In the genomic region with DNA sequence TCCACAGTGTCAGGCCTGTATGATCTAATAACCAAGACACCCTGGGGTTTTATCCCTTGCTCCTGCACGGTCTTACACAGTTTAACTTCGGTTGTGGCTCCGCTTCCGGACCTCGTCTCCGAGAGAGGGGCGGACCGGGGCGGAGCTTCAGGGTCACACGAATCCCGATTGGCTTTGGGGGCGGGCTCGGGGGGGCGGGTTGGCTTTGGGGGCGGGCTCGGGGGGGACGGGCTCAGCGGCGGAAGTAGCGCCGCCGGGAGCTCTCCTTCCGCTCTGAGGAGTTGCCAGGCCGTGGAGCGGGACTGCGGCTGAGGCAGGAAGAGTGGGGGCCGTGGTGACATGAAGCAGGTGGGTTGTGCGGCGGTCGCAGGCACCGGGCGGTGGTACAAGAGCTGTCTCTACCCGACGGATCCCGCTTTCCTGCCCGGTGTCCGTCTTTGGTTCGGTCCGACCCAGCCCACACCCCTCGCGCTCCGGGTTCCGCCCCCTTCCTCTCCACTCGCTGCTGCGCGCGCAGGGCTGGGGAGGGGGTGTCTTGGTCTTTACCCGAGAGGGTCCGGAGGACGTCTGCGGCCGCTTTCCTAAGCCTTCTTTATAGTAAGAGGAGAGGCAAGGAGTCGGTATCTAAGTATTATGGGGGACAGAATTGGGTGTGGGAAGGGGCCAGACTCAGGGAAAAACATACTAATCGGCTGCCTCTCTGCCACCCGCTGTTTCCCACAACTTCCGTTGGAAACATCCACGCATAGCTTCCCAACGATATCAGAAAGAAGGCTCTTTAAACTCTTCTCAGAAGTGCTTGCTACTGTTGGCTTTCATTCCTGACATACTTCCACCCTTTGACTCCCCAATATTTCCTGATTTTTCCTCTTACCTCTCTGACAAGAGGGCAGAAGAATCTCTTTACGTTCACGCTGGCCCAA, we compare ENCODE assay signal across 8 mouse cellular contexts. TPM values are rescaled to one million over a fixed set of nuclear protein-coding genes. Genes with fewer than 3 reads are reported as not detected.
DNase-seq lines count a peak whose midpoint lies in the region; ATAC-seq and TF ChIP-seq lines count a peak whose summit lies in the region.

Gene Stard3 (plus strand): TSS at position 208 of the 923 bp plus-strand sequence.

- H3K9me3 ChIP-seq in embryonic facial prominence, embryonic 11.5 days (replicated peaks; ENCODE audit: control insufficient read depth, low read length), result no peaks in the 10 kb centered on the region
- no peaks in the 10 kb centered on the region for H3K9me3 ChIP-seq in limb, embryonic 15.5 days
- no peaks in the 10 kb centered on the region for H3K9me3 ChIP-seq in midbrain, postnatal 0 days (ENCODE audit: low read length)

- H3K4me1 ChIP-seq in embryonic facial prominence, embryonic 11.5 days (ENCODE audit: control insufficient read depth, insufficient read depth, low read length), result peaks cover 7% of the 10 kb centered on the region
- H3K4me1 ChIP-seq in limb, embryonic 15.5 days, result peaks cover 49% of the 10 kb centered on the region
- H3K4me1 ChIP-seq in midbrain, postnatal 0 days (ENCODE audit: insufficient read depth, low read length), result peaks cover 16% of the 10 kb centered on the region

- H3K4me3 ChIP-seq in embryonic facial prominence, embryonic 11.5 days (ENCODE audit: low read depth, low read length), result peak within 1 kb of the TSS; percentile 65
- peak within 1 kb of the TSS; percentile 66 for H3K4me3 ChIP-seq in limb, embryonic 15.5 days
- peak within 1 kb of the TSS; percentile 59 for H3K4me3 ChIP-seq in midbrain, postnatal 0 days (ENCODE audit: low read depth, low read length)

- H3K27me3 ChIP-seq in embryonic facial prominence, embryonic 11.5 days (ENCODE audit: control insufficient read depth, insufficient read depth, low read length), result peaks cover 2% of the 10 kb centered on the region
- H3K27me3 ChIP-seq in limb, embryonic 15.5 days, result peaks cover 11% of the 10 kb centered on the region
- no peaks in the 10 kb centered on the region for H3K27me3 ChIP-seq in midbrain, postnatal 0 days (ENCODE audit: insufficient read depth, low read length)

- no peaks in the 10 kb centered on the region for H3K36me3 ChIP-seq in embryonic facial prominence, embryonic 11.5 days (replicated peaks; ENCODE audit: control insufficient read depth, insufficient read depth, low read depth, low read length)
- H3K36me3 ChIP-seq in limb, embryonic 15.5 days, result 0 out of 2 replicates have a peak, but pooled peaks cover 4% of the 10 kb centered on the region
- H3K36me3 ChIP-seq in midbrain, postnatal 0 days (ENCODE audit: insufficient read depth, low read length), result no peaks in the 10 kb centered on the region

- no peak for TF ChIP-seq CTCF in midbrain, postnatal 0 days (IDR thresholded peaks at IDR 0.05)

- H3K9ac ChIP-seq in embryonic facial prominence, embryonic 11.5 days (replicated peaks; ENCODE audit: low read length), result peak within 1 kb of the TSS; percentile 72
- peak within 1 kb of the TSS; percentile 55 for H3K9ac ChIP-seq in limb, embryonic 15.5 days
- peak within 1 kb of the TSS; percentile 60 for H3K9ac ChIP-seq in midbrain, postnatal 0 days (replicated peaks; ENCODE audit: low read length, poor library complexity, severe bottlenecking)

- peak; percentile 80 for ATAC-seq in embryonic facial prominence, embryonic 11.5 days (replicated peaks; ENCODE audit: insufficient number of reproducible peaks, low FRiP score, low TSS enrichment, low read depth)
- peak; percentile 83 for ATAC-seq in limb, embryonic 15.5 days (ENCODE audit: insufficient number of reproducible peaks, low FRiP score, low TSS enrichment, low read depth)
- peak; percentile 88 for ATAC-seq in midbrain, postnatal 0 days (ENCODE audit: low FRiP score)

- H3K27ac ChIP-seq in embryonic facial prominence, embryonic 11.5 days (replicated peaks; ENCODE audit: low read depth, low read length), result peak within 1 kb of the TSS; percentile 52
- peak within 1 kb of the TSS; percentile 88 for H3K27ac ChIP-seq in limb, embryonic 15.5 days
- peak within 1 kb of the TSS; percentile 73 for H3K27ac ChIP-seq in midbrain, postnatal 0 days (ENCODE audit: low read depth, low read length)

- peak within 1 kb of the TSS; percentile 69 for H3K4me2 ChIP-seq in embryonic facial prominence, embryonic 11.5 days (ENCODE audit: low read depth, low read length)
- peak within 1 kb of the TSS; percentile 67 for H3K4me2 ChIP-seq in limb, embryonic 15.5 days
- peak within 1 kb of the TSS; percentile 81 for H3K4me2 ChIP-seq in midbrain, postnatal 0 days (ENCODE audit: low read depth, low read length, poor library complexity, severe bottlenecking)

- WGBS in embryonic facial prominence, embryonic 11.5 days, result under 1% methylated on average over 60 of the region's 60 CpGs
- WGBS in limb, embryonic 15.5 days, result under 1% methylated on average over 60 of the region's 60 CpGs
- WGBS in midbrain, postnatal 0 days, result under 1% methylated on average over 49 of the region's 60 CpGs

- DNase-seq in 416B (ENCODE audit: low read depth), result peak; percentile 95
- DNase-seq in adrenal gland, postnatal 25 days, result peak; percentile 90
- peak; percentile 95 for DNase-seq in embryonic facial prominence, embryonic 11.5 days (ENCODE audit: low spot score)
- DNase-seq in heart, adult 18-20 months, result peak; percentile 94
- peak; percentile 92 for DNase-seq in kidney, adult 18-20 months
- DNase-seq in midbrain, postnatal 0 days (ENCODE audit: low spot score), result peak; percentile 93
- peak; percentile 79 to 95 for DNase-seq in spleen, postnatal 10 days (ENCODE audit: low spot score in 2 of 2)

RNA-seq across cellular contexts. Expression of gene Stard3, which starts in this region (rescaled TPM):
- total RNA-seq in adrenal gland, postnatal 25 days (2021), result 23.6 and 23.9 TPM in 2 replicates
- polyA plus RNA-seq in embryonic facial prominence, embryonic 11.5 days (2014; fragmentation: Nextera tagmentation; extraction: Ambion mirVana), result 31.1 and 33.8 TPM in 2 replicates
- 10 to 100 TPM; 15.8 to 20.6 TPM for total RNA-seq in heart, adult 18-20 months (2021)
- polyA plus RNA-seq in limb, embryonic 15.5 days (2015; fragmentation: Nextera tagmentation; extraction: Ambion mirVana), result 36.6 and 40.1 TPM in 2 replicates
- total RNA-seq in midbrain, postnatal 0 days (2014; rRNA removed), result 31.2 and 56.1 TPM in 2 replicates
- 23.8 and 28.2 TPM in 2 replicates for polyA plus RNA-seq in midbrain, postnatal 0 days (2015; fragmentation: Nextera tagmentation; extraction: Ambion mirVana)

Comparison
In these comparisons a context has a peak if more than half of its experiments do, and no peak if none do; other contexts are left out.
1. Peak in every context shown above with its lines: DNase-seq, ATAC-seq, H3K4me3 ChIP-seq and H3K27ac ChIP-seq.